Mouse (Mus musculus) megakaryocyte-erythroid progenitor cell, adult 5-6 weeks (primary cell): ENCODE results near the gene Pdlim3. TPM values are rescaled to one million over a fixed set of nuclear protein-coding genes. Genes with fewer than 3 reads are reported as not detected.

Source experiments
- ATAC-seq: replicated peaks from 2 replicates; pipeline ENCODE4 v1.8.0; 2016; ENCODE audit warnings: mild to moderate bottlenecking, inconsistent platforms; ENCODE audit not compliant: severe bottlenecking, poor library complexity, low FRiP score, low TSS enrichment
- total RNA-seq, 2 experiments: library from RNA; stranded (forward) in 1 of 2; stranded (reverse) in 1 of 2; fragments of 200-1000, 215-1000 nt in 1 of 2; fragments of >200 nt in 1 of 2; fragmentation: Nextera tagmentation in 1 of 2; gene quantifications; 2 replicates each; pipeline ENCODE4 v1.2.3; 2014 to 2017

Pdlim3 gene
- total RNA-seq, 2 experiments from 2014 or later, result not detected

DNA sequence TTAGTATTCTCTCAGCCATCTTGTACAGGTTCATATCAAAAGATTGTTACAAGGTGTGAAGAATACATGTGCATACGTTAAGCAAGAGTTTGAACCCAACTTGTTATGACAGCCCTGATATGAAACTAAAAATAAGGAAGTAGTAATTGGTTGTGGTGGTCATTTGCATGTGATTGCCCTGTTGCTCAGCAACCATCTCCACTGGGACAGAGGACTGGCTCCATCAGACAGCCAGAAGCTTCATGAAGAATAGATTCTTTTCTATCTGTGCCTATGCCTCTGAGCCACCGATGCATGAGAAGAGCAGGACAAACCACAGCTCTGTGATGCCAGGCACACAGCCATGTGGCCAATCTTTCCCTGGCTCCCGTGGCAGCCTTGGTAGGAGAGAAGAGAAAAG lies 14.5 kb downstream of the Pdlim3 start:
- no peak for ATAC-seq

- ATAC-seq, result no peak
These were observed 16.4 kb downstream of the Pdlim3 start for GRCm38 (mm10) chr8:45901626-45902025.

DNA sequence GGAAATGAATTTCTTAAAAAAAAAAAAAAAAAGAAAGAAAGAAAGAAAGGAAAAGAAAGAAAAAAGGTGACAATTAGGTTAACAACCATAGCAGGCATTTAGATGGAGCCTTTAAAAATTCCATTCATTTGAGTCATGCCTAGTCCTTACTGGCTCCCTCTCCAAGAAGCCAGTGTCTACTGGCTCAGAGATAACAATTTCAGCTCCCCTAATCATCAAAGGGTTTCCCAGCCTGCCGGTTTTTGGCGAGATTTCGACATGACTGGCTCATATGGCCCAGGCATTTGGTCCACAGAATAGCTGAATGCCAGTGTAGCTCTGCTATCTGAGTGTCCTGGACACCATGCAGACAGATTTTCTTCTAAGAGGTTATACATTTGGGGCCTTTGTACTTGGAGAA lies 18.4 kb downstream of the Pdlim3 start:
- ATAC-seq, result no peak

GRCm38 (mm10) chr8:45905591-45906250 lies 20.5 kb downstream of the Pdlim3 start:
- ATAC-seq, result no peak

DNA sequence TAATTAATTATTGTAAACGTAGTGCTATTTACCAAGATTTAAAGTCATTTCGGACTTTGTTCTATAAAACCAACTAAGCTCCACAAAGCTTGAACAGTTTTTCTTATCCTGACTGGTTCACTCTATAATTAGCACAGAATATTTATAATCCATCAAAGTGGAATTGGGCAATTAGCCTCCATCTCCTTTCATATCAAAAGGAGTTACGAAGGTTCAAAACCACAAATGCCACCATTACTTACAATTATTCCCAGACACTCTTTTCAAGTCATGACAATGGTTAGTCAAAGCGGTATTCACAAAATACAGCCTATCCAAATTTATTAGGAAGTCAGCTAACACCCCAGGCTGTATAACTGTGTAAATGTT lies 21.0 kb downstream of the Pdlim3 start:
- ATAC-seq, result no peak

DNA sequence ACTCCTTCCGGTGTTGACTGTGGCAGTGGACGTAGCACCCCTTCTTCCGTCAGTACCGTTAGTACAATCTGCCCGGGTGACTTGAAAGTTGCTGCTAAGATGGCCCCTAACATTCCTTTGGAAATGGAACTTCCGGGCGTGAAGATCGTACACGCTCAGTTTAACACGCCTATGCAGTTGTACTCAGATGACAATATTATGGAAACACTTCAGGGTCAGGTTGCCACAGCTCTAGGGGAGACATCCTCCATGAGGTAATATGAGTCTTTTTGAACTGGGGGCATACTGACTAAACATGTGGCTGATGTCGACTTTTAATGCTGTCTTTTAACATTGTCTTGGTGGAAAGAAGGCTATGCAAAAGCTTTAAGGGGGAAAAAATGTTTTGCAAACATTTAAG lies 28.4 kb downstream of the Pdlim3 start:
- no peak for ATAC-seq

GRCm38 (mm10) chr8:45916496-45916895 lies 31.2 kb downstream of the Pdlim3 start:
- ATAC-seq, result no peak

DNA sequence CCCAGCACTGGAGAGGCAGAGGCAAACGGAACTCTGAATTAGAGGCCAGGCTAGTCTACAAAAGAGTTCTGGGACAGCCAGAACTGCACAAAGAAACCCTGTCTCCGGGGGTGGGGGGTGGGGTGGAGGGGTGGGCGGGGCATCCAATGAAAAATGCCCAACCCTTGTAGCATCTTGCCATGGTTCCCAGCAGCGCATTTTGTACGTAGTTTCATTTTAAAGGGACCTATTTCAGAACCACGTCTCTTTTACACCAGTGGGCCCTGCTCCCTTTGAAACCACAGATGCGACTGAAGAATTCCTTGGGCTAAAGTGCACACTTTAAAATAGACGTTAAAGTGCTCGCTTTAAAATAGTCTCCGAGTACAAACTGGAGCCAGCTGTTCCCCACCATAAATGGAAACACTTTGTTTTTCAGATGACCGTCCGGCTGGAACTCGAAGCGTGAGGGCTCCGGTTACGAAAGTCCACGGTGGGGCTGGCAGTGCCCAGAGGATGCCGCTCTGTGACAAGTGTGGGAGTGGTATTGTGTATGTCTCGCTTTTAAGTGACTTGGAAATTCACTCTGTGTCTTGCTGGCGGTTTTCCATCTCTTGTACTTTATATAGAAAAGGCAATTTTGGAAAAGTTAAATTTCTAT lies 31.9 kb downstream of the Pdlim3 start:
- ATAC-seq, result no peak

GRCm38 (mm10) chr8:45918891-45919290 lies 33.6 kb downstream of the Pdlim3 start:
- no peak for ATAC-seq

DNA sequence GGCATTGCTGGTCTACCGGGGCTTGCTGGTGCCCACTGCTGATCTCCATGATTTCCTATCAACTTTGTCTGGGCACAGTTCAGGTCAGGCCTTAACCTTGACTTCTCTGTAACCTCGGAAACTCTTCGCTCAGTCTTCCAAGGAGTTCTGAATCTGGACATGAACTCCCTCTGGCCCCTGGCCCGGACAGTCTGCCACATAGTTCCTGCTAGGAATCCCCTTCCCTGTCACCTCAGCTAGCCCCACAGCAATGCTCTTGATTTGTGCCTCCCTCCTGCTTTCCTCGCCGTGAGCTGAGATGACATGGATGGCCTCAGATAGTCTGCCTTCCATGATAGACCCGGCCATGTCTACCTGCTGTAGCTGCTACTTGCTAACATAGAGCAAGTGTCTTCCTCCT lies 35.1 kb downstream of the Pdlim3 start:
- no peak for ATAC-seq

DNA sequence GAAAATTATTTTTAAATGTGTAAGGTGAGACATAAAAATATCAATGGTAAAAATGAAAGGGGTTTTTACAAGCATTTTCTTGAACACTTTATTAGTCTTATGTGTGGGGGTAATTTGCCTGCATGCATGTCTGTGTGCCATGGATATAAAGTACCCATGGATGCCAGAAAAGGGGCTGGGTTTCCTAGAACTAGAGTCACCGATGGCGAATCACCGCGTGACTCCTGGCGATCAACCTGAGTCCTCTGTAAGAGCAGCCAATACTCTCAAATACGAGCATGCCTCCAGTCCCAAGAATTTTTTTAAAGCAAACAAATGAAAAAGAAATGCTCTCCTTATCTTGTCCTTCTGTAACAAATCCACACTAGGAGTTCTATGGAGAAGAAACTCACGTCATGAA lies 36.9 kb downstream of the Pdlim3 start:
- ATAC-seq, result no peak

DNA sequence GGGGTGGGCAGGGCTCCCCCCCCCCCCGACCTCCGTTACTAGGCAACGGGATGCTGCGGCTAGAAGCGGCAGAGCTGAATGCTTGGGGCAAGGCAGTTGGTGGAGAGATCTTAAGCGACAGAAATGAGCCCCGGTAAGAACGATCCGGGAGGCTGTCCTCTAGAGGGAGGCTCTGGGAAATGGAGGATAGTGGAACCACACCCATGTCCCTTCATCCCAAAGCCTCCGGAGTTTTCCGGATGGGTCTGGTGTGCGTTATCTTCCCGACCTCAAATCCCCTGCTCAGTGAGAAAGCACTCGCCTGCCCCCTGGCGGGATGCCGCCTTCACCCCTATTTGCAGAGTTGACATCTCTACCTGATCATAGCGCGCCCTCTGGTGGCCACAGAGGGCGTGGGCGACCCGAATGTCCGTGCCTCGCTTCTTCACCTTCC lies 49.3 kb downstream of the Pdlim3 start, which contains the start of gene Ccdc110:
Gene Ccdc110 (plus strand): TSS at position 38 of the 433 bp plus-strand sequence.
- ATAC-seq, result peak; percentile 94

- no peak for ATAC-seq
These were observed 51.7 kb downstream of the Pdlim3 start for GRCm38 (mm10) chr8:45936986-45937385.

GRCm38 (mm10) chr8:45946283-45946682 lies 61.0 kb downstream of the Pdlim3 start:
- no peak for ATAC-seq

DNA sequence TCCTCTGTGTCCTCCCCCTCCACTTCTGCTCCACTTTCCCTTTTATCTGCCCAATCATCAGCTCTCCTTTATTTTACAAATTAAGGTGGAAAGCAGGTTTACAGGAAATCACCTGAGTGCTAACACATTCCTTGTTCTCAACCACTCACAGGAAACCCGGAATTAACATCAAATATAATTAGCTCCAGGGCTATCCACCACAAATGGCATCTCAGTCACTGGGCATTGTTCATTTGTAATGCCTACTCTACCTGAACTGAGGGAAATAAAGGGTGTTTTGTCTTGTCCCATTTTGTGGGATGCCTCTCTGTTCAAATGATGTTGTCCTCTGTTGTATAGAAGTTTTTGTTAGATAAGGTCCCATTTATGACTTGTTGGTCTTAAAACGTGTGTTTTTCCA lies 65.4 kb downstream of the Pdlim3 start:
- ATAC-seq, result no peak

Other genes starting within 250 kb of the Pdlim3 start
- not detected in 2 replicates for gene Ccdc110, start 49.2 kb downstream of the Pdlim3 start, total RNA-seq (2014; fragmentation: Nextera tagmentation)
- gene Ccdc110, start 49.2 kb downstream of the Pdlim3 start, total RNA-seq (2017), result not detected in 2 replicates
- gene 1700029J07Rik, start 89.8 kb downstream of the Pdlim3 start, total RNA-seq (2014; fragmentation: Nextera tagmentation), result 1.6 and 3.2 TPM in 2 replicates
- 0.08 and 3.5 TPM in 2 replicates for gene 1700029J07Rik, start 89.8 kb downstream of the Pdlim3 start, total RNA-seq (2017)
- gene Ufsp2, start 90.1 kb downstream of the Pdlim3 start, total RNA-seq (2014; fragmentation: Nextera tagmentation), result 40.9 and 41.1 TPM in 2 replicates
- gene Ufsp2, start 90.1 kb downstream of the Pdlim3 start, total RNA-seq (2017), result 72.1 and 82.1 TPM in 2 replicates
- gene Lrp2bp, start 113.8 kb downstream of the Pdlim3 start, total RNA-seq (2014; fragmentation: Nextera tagmentation), result 0.66 TPM in 1 of 2 replicates, not detected in the other
- not detected in 2 replicates for gene Lrp2bp, start 113.8 kb downstream of the Pdlim3 start, total RNA-seq (2017)
- 0.79 TPM in 1 of 2 replicates, not detected in the other for gene Ankrd37, start 120.2 kb downstream of the Pdlim3 start, total RNA-seq (2014; fragmentation: Nextera tagmentation)
- 2.3 and 8.4 TPM in 2 replicates for gene Ankrd37, start 120.2 kb downstream of the Pdlim3 start, total RNA-seq (2017)